Mouse (Mus musculus): ENCODE measurements around the gene Gsdme.

DNA sequence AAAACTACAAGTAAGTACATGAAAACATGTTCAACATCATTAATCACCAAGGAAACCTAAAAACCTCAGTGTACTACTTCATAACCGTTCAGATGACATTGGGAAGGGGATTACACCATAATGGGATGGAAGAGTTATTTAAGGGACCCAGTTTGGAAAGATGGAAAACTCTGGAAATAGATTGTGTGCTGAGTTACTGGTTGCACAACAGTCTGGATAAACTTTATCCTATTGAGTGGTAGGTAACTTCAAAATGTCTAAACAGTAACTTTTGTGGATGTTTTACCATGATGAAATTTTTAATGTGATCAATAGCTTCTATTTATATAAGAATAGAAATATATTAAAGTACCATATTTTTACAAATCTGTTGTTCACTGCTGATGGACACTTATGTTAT lies 71.5 kb downstream of the Gsdme start:
- no peak for TF ChIP-seq CTCF (conservative IDR thresholded peaks at IDR 0.05; ENCODE audit: insufficient read depth, insufficient read length, low read depth, low read length)
- no peak for TF ChIP-seq POLR2A (IDR thresholded peaks at IDR 0.05; ENCODE audit: low read depth, low read length)

All from kidney, adult 2 months (tissue).